Mouse (Mus musculus) midbrain, embryonic 11.5 days (tissue): ENCODE data around the gene Ager. TPM values are rescaled to one million over a fixed set of nuclear protein-coding genes. Genes with fewer than 3 reads are reported as not detected.
A peak's percentile ranks its signal among the peaks of the same experiment; 100 is the strongest.

Experiments used
- ATAC-seq: fragments of 200-750 bp; cut with Nextera tagmentation; 2 replicates; pipeline ENCODE4 v1.8.0; 2017; ENCODE audit warnings: moderate TSS enrichment, moderate library complexity; ENCODE audit not compliant: low FRiP score
- DNase-seq: peaks from one replicate; pipeline ENCODE4 v3.0.0; 2015; ENCODE audit warnings: low spot score; ENCODE audit errors: missing footprints
- H3K27ac ChIP-seq: fragments of 300-500 bp; sonication (generic); 2 replicates; pipeline ENCODE4 v1.5.1; 2014; ENCODE audit warnings: low read depth, low read length
- H3K27me3 ChIP-seq: fragments of 300-500 bp; sonication (generic); 2 replicates; pipeline ENCODE4 v1.6.1; 2014; ENCODE audit warnings: mild to moderate bottlenecking, low read length, moderate library complexity, mixed read lengths; ENCODE audit not compliant: control insufficient read depth, insufficient read depth
- H3K36me3 ChIP-seq: fragments of 300-500 bp; sonication (generic); 2 replicates; pipeline ENCODE4 v1.6.1; 2014; ENCODE audit warnings: mild to moderate bottlenecking, low read length, moderate library complexity, mixed read lengths; ENCODE audit not compliant: control insufficient read depth, insufficient read depth
- H3K4me1 ChIP-seq: fragments of 300-500 bp; sonication (generic); 2 replicates; pipeline ENCODE4 v1.6.1; 2014; ENCODE audit warnings: low read length; ENCODE audit not compliant: control insufficient read depth, insufficient read depth
- H3K4me2 ChIP-seq: fragments of 300-500 bp; sonication (generic); 2 replicates; pipeline ENCODE4 v1.6.1; 2014; ENCODE audit warnings: mild to moderate bottlenecking, moderate library complexity
- H3K4me3 ChIP-seq: fragments of 300-500 bp; sonication (generic); 2 replicates; pipeline ENCODE4 v1.5.1; 2014; ENCODE audit warnings: low read depth, low read length
- H3K9ac ChIP-seq: fragments of 300-500 bp; sonication (generic); 2 replicates; pipeline ENCODE4 v1.6.1; 2014; ENCODE audit warnings: low read length
- H3K9me3 ChIP-seq: fragments of 300-500 bp; sonication (generic); 2 replicates; pipeline ENCODE4 v1.6.1; 2016; ENCODE audit warnings: low read length; ENCODE audit not compliant: control insufficient read depth
- WGBS: fragments of 180-500 bp; shearing (Covaris S2); extraction: QIAGEN DNeasy Blood & Tissue Kit; methylation state at CpG from one replicate; pipeline ENCODE4 v1.1.7; 2014; 5-methylcytosine and 5-hydroxymethylcytosine counted together
- polyA plus RNA-seq: library from polyadenylated mRNA; unstranded; fragments of >200 nt; fragmentation: Nextera tagmentation; extraction: Ambion mirVana; gene quantifications from 2 replicates; pipeline ENCODE4 v1.2.1, GENCODE M21; 2014

The Ager gene
- polyA plus RNA-seq, 1 experiment from 2014 or later = 1.6 TPM

DNA sequence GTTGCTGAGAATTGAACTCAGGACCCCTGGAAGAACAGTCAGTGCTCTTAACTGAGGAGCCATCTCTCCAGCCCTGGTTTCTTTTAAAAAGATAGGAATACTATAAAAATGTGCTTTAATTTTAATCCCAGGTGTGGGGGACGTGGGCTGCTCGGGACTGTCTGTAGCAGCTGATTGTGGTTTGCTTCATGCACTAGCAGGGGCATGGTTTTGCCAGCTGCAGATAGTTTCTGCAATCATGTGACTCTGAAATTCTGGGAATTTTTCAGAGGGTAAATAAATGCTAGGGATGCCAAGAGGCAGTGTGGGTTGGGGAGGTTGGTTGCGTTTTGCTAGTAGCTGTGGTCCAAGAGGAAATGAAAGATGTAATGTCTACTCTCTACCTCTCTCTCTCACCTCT is 44.3 kb downstream of the Ager start:
- no peak overlapping the region for H3K9ac ChIP-seq
- ATAC-seq (no peak), DNase-seq (no peak)
- WGBS = 85% methylated on average over 3 of the region's 3 CpGs
- H3K4me3 ChIP-seq = no peak overlapping the region
- H3K4me2 ChIP-seq = no peak overlapping the region
- H3K4me1 ChIP-seq = peaks cover 14% of the 10 kb centered on the region
- no peaks in the 10 kb centered on the region for H3K9me3 ChIP-seq
- no peaks in the 10 kb centered on the region for H3K27me3 ChIP-seq
- H3K36me3 ChIP-seq = no peaks in the 10 kb centered on the region
- peak overlapping the region; percentile 82 for H3K27ac ChIP-seq

DNA sequence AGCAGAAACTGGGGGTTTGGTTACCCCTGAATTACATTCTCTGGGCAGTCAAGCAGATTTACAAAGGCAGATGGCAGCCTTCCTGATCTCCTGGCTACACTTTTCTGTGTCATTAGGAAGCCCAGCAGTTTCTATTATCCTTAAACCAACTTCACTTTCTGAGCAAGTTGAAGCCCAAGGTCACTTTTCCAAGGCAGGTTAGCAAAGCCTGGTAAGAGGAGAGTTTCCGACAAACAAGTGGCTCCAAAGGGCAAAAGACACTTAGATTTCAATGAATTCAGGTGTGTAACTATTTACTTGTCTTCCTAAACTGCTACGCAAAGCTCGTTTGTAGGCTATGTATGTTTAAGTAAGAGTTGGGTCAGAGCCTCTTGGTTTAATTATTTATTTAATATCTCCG is 45.7 kb downstream of the Ager start:
- ATAC-seq = no peak
- 90% methylated on average over 4 of the region's 4 CpGs for WGBS
- no peaks in the 10 kb centered on the region for H3K36me3 ChIP-seq

DNA sequence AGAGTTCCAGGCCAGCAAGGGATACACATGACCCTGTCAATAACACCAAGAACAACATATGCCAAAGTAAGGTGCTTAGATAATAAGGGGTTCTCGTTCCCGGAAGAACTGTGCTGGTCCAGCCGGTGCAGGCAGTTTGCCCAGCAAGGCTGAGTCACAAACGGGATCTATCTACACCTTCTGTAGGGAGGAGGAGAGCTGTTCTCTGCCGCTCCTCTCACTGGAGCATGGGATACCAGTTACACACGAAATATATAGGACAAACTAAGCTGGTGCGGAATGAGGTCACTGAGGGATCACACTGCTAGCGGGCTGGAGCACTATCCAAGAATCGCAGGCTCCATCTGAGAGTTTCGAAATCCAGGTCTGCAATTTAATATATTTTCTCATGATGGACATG is 46.3 kb downstream of the Ager start:
- 85% methylated on average over 10 of the region's 10 CpGs for WGBS
- no peak overlapping the region for H3K4me3 ChIP-seq

More for the DNA sequence above, 45.7 kb downstream of the Ager start:
- Histone ChIP-seq H3K27ac (no peak overlapping the region), H3K9ac (no peak overlapping the region), H3K27me3 (no peaks in the 10 kb centered on the region), H3K4me2 (no peak overlapping the region), H3K9me3 (no peaks in the 10 kb centered on the region), H3K4me3 (no peak overlapping the region), H3K4me1 (peaks cover 22% of the 10 kb centered on the region)
- no peak for DNase-seq

DNA sequence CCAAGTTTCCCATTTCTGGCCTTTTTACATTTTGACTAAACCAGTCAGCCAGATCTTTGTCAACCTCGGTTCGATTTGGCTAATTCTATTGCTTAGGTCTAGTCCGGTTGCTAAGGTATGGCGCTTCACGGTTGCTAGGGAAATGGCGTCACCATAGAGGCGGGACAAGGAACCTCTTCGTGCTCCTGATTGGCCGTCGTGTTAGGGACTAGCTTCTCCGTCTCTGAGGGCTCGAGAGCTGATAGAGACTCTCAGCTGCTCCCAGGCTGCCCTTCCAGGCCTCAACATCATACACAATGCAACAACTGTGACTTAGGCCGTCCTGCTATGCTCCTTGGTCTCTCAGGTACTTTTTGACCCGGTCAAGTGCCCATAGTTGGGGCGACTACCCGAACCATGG is 46.9 kb downstream of the Ager start, which contains the start of gene Fkbpl:
Fkbpl (plus strand) TSS at position 157 of the 400 bp plus-strand sequence.
- no peaks in the 10 kb centered on the region for H3K27me3 ChIP-seq
- under 1% methylated on average over 16 of the region's 16 CpGs for WGBS
- H3K9me3 ChIP-seq = no peaks in the 10 kb centered on the region
- H3K27ac ChIP-seq = no peak within 1 kb of the TSS; the same call in none of the 2 replicates
- peaks cover 24% of the 10 kb centered on the region for H3K4me1 ChIP-seq
- peak within 1 kb of the TSS; percentile 67 for H3K4me2 ChIP-seq
- ATAC-seq = peak; percentile 80
- peak within 1 kb of the TSS; percentile 64 for H3K9ac ChIP-seq
- peak within 1 kb of the TSS; percentile 50 for H3K4me3 ChIP-seq
- peak; percentile 100 for DNase-seq
- 0 out of 2 replicates have a peak, but pooled peaks cover 4% of the 10 kb centered on the region for H3K36me3 ChIP-seq

More for the DNA sequence above, 46.3 kb downstream of the Ager start:
- Histone ChIP-seq H3K4me1 (peaks cover 24% of the 10 kb centered on the region), H3K4me2 (no peak overlapping the region), H3K9ac (no peak overlapping the region), H3K27ac (no peak overlapping the region; the same call in 1 of the 2 replicates), H3K36me3 (0 out of 2 replicates have a peak, but pooled peaks cover under 1% of the 10 kb centered on the region), H3K9me3 (no peaks in the 10 kb centered on the region), H3K27me3 (no peaks in the 10 kb centered on the region)
- DNase-seq (no peak), ATAC-seq (no peak)

GRCm38 (mm10) chr17:34645256-34645829 is 47.7 kb downstream of the Ager start:
- no peak for ATAC-seq

DNA sequence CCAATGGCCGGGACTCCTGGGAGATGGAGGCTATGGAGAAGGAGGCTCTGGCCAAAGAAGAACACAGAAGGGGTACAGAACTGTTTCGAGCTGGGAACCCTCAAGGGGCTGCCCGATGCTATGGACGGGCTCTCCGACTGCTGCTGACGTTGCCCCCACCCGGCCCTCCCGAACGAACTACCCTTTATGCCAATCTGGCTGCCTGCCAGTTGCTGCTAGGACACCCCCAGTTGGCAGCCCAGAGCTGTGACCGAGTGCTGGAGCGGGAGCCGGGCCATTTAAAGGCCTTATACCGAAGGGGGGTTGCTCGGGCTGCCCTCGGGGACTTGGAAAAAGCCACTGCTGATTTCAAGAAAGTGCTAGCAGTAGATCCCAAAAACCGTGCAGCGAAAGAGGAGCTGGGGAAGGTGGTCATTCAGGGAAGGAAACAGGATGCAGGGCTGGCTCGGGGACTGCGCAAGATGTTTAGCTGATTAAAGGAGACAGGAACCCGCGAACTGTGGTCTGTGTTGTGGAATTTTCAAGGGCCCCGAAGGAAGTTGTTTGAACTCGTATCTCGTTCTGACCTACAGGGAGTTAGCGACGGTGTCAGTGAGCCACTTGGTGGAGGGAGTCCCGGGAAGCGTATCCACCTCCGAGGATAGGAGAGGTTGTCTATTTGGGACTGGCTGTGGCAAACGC is 48.3 kb downstream of the Ager start:
- DNase-seq (no peak), ATAC-seq (no peak)
- 90% methylated on average over 30 of the region's 30 CpGs for WGBS
- Histone ChIP-seq H3K4me2 (no peak overlapping the region; the same call in 1 of the 2 replicates), H3K9me3 (no peaks in the 10 kb centered on the region), H3K9ac (no peak overlapping the region), H3K36me3 (0 out of 2 replicates have a peak, but pooled peaks cover 6% of the 10 kb centered on the region), H3K4me3 (no peak overlapping the region), H3K4me1 (peaks cover 23% of the 10 kb centered on the region), H3K27ac (no peak overlapping the region), H3K27me3 (no peaks in the 10 kb centered on the region)

More at GRCm38 (mm10) chr17:34645256-34645829, 47.7 kb downstream of the Ager start:
- no peak overlapping the region; the same call in 1 of the 2 replicates for H3K27ac ChIP-seq
- H3K9ac ChIP-seq = peak overlapping the region; percentile 64
- peak overlapping the region; percentile 67 for H3K4me2 ChIP-seq
- 0 out of 2 replicates have a peak, but pooled peaks cover 5% of the 10 kb centered on the region for H3K36me3 ChIP-seq
- no peaks in the 10 kb centered on the region for H3K27me3 ChIP-seq
- peaks cover 24% of the 10 kb centered on the region for H3K4me1 ChIP-seq
- 49% methylated on average over 10 of the region's 10 CpGs for WGBS
- DNase-seq = no peak
- no peaks in the 10 kb centered on the region for H3K9me3 ChIP-seq
- peak overlapping the region; percentile 50 for H3K4me3 ChIP-seq

GRCm38 (mm10) chr17:34646906-34647787 is 49.5 kb downstream of the Ager start, which contains the start of gene Atf6b:
TSS of gene Atf6b (plus strand) at chr17:34647146.
- ATAC-seq (peak; percentile 97), DNase-seq (peak; percentile 95)
- Histone ChIP-seq H3K9ac (peak within 1 kb of the TSS; percentile 92), H3K27ac (peak within 1 kb of the TSS; percentile 48; the same call in 1 of the 2 replicates), H3K27me3 (no peaks in the 10 kb centered on the region), H3K4me1 (peaks cover 17% of the 10 kb centered on the region), H3K4me2 (peak within 1 kb of the TSS; percentile 92), H3K9me3 (no peaks in the 10 kb centered on the region), H3K4me3 (peak within 1 kb of the TSS; percentile 94), H3K36me3 (peaks cover 10% of the 10 kb centered on the region; the same call in 1 of the 2 replicates)
- whole genome bisulfite sequencing = 1% methylated on average over 63 of the region's 66 CpGs

GRCm38 (mm10) chr17:34648141-34648890 is 50.7 kb downstream of the Ager start:
- H3K4me3 ChIP-seq = peak overlapping the region; percentile 94
- WGBS = 88% methylated on average over 16 of the region's 16 CpGs
- no peak for DNase-seq

More at GRCm38 (mm10) chr17:34648141-34648890, 50.7 kb downstream of the Ager start:
- Histone ChIP-seq H3K27me3 (no peaks in the 10 kb centered on the region), H3K36me3 (peaks cover 14% of the 10 kb centered on the region), H3K9ac (no peak overlapping the region), H3K4me2 (peak overlapping the region; percentile 92), H3K27ac (no peak overlapping the region), H3K4me1 (peaks cover 17% of the 10 kb centered on the region), H3K9me3 (no peaks in the 10 kb centered on the region)
- ATAC-seq = no peak
